Mouse (Mus musculus) heart, embryonic 14.5 days (tissue): Measurements from ENCODE around the gene Sdk2. TPM values are rescaled to one million over a fixed set of nuclear protein-coding genes. Genes with fewer than 3 reads are reported as not detected.

Source experiments
- ATAC-seq: fragments of 200-750 bp; cut with Nextera tagmentation; 2 replicates; pipeline ENCODE4 v1.8.0; 2017; ENCODE audit warnings: low read depth, moderate TSS enrichment; ENCODE audit not compliant: insufficient number of reproducible peaks, insufficient read depth, low FRiP score
- H3K27ac ChIP-seq, 2 experiments: fragments of 200-500 bp in 1 of 2; fragments of 300-500 bp in 1 of 2; sonication (generic) in 1 of 2; replicated peaks in 1 of 2; 2 replicates each; pipeline ENCODE4 v1.5.1; 2012 to 2014; ENCODE audit warnings: low read depth in 2 of 2, low read length in 2 of 2, control low read depth in 1 of 2, mild to moderate bottlenecking in 1 of 2, mixed read lengths in 1 of 2; ENCODE audit not compliant: control insufficient read depth in 1 of 2, insufficient read depth in 1 of 2
- H3K27me3 ChIP-seq: fragments of 300-500 bp; sonication (generic); 2 replicates; pipeline ENCODE4 v1.6.1; 2014; ENCODE audit warnings: mild to moderate bottlenecking, low read length, control low read depth; ENCODE audit not compliant: control insufficient read depth, insufficient read depth
- H3K36me3 ChIP-seq: fragments of 300-500 bp; sonication (generic); 2 replicates; pipeline ENCODE4 v1.6.1; 2014; ENCODE audit warnings: mild to moderate bottlenecking, control low read depth, low read length, mixed read lengths; ENCODE audit not compliant: control insufficient read depth, insufficient read depth
- H3K4me1 ChIP-seq, 2 experiments: fragments of 200-500 bp in 1 of 2; fragments of 300-500 bp in 1 of 2; sonication (generic) in 1 of 2; 2 replicates each; pipeline ENCODE4 v1.6.1; 2012 to 2014; ENCODE audit warnings: low read length in 2 of 2, control low read depth in 1 of 2, mixed read lengths in 1 of 2; ENCODE audit not compliant: control insufficient read depth in 2 of 2, insufficient read depth in 2 of 2
- H3K4me2 ChIP-seq: fragments of 300-500 bp; sonication (generic); 2 replicates; pipeline ENCODE4 v1.6.1; 2014; ENCODE audit warnings: mild to moderate bottlenecking, low read length
- H3K4me3 ChIP-seq, 2 experiments: fragments of 200-500 bp in 1 of 2; fragments of 300-500 bp in 1 of 2; sonication (generic) in 1 of 2; 2 replicates each; pipeline ENCODE4 v1.5.1; 2012 to 2014; ENCODE audit warnings: low read length in 2 of 2, mild to moderate bottlenecking in 2 of 2, control low read depth in 1 of 2, low read depth in 1 of 2, moderate library complexity in 1 of 2; ENCODE audit not compliant: control insufficient read depth in 1 of 2, insufficient read depth in 1 of 2
- H3K9ac ChIP-seq: fragments of 300-500 bp; sonication (generic); 2 replicates; pipeline ENCODE4 v1.6.1; 2014; ENCODE audit warnings: mild to moderate bottlenecking, low read length
- H3K9me3 ChIP-seq: fragments of 300-500 bp; sonication (generic); 2 replicates; pipeline ENCODE4 v1.6.1; 2016; ENCODE audit warnings: low read length, control low read depth; ENCODE audit not compliant: control insufficient read depth
- WGBS: fragments of 180-500 bp; shearing (Covaris S2); extraction: QIAGEN DNeasy Blood & Tissue Kit; methylation state at CpG from one replicate; pipeline ENCODE4 v1.1.7; 2014; 5-methylcytosine and 5-hydroxymethylcytosine counted together
- polyA plus RNA-seq: library from polyadenylated mRNA; unstranded; fragments of >200 nt; fragmentation: Nextera tagmentation; extraction: Ambion mirVana; gene quantifications from 2 replicates; pipeline ENCODE4 v1.2.1, GENCODE M21; 2014

Gene Sdk2
- polyA plus RNA-seq, 1 experiment from 2014 or later = 2.4 TPM

DNA sequence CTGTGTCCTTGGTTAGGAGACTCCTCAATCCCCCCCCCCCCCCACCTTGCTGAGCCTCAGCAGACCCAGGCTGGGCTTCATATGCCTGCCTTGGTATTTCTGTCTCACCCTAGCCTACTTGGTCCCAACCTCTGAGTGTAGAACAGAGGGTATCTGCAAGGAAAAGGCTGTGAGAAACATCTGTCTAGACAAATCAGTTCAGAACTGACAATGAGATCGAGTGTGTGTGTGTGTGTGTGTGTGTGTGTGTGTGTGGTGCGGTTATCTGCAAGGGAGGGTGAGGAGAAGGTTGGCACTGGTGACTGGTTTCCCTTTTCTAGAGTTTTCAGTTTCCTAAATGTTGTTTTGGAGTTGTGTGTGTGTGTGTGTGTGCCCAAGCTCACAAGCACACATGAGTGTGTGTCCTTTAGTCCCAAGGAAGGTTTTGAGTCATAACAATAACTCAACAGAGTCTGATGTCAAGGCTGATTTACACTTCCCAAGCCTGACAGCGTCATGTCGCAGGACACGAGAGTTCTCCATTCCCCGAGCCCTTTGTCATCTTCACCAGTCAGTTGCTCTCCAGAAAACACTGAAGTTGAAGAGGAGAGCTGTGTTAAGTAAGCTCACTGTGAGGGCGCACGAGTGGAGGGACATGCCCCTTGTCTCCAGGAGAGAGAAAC, 304.6 kb downstream of the Sdk2 start:
- WGBS = 72% methylated on average over 8 of the region's 8 CpGs
- H3K27ac ChIP-seq = no peak overlapping the region
- no peaks in the 10 kb centered on the region for H3K9me3 ChIP-seq
- H3K4me2 ChIP-seq = no peak overlapping the region
- ATAC-seq = no peak
- no peak overlapping the region for H3K4me3 ChIP-seq
- H3K9ac ChIP-seq = no peak overlapping the region
- H3K4me1 ChIP-seq = peaks cover 14 to 20% of the 10 kb centered on the region in 2 experiments
- H3K36me3 ChIP-seq = no peaks in the 10 kb centered on the region
- no peaks in the 10 kb centered on the region for H3K27me3 ChIP-seq

DNA sequence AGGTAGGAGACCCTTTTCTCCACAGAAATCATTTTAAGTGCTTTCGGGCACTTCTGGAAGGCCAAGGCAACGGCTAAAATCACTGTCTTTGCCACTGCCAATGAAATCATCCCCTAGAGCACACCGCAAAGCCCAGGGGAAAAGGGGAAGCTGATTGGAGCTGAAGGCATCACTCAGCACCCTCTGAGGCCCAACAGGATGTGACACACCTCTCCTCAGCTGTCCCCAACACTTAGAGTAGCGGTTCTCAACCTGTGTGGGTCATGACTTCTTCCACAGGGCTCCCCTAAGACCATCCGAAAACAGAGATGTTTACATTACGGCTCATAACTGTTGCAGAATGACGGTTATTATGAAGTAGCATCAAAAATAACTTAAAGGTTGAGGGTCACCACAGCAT, 305.2 kb downstream of the Sdk2 start:
- WGBS = 71% methylated on average over 7 of the region's 7 CpGs
- no peaks in the 10 kb centered on the region for H3K36me3 ChIP-seq
- H3K4me2 ChIP-seq = no peak overlapping the region
- peaks cover 8 to 13% of the 10 kb centered on the region in 2 experiments for H3K4me1 ChIP-seq
- ATAC-seq = no peak
- H3K27me3 ChIP-seq = no peaks in the 10 kb centered on the region
- H3K9me3 ChIP-seq = no peaks in the 10 kb centered on the region
- no peak overlapping the region for H3K27ac ChIP-seq
- H3K4me3 ChIP-seq = no peak overlapping the region
- no peak overlapping the region for H3K9ac ChIP-seq

DNA sequence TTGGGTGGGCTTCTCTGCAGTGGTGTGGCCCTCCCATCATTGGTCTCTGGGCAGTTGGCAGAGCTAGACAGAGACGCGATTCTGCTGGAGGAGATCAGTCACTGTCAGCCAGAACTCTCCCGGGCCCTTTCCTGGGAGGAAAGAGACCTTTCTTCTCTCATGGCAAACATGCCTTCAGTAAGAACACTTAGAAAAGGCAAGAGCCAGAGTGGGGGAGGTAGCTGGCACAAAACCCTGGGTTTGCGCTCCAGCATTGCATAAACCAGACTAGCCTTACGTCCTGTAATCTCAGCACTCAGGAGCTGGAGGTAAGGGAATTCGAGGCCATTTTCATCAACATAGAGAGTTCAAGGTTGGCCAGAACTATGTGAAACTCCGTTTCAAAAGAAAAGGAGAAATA, 306.4 kb downstream of the Sdk2 start:
- no peak overlapping the region for H3K4me3 ChIP-seq
- no peak overlapping the region for H3K4me2 ChIP-seq
- no peaks in the 10 kb centered on the region for H3K9me3 ChIP-seq
- H3K36me3 ChIP-seq = no peaks in the 10 kb centered on the region
- no peak for ATAC-seq
- H3K4me1 ChIP-seq = peaks cover 0 to 4% of the 10 kb centered on the region in 2 experiments; a peak in 1 of 4 replicates
- no peak overlapping the region for H3K9ac ChIP-seq
- 61% methylated on average over 7 of the region's 7 CpGs for WGBS
- H3K27ac ChIP-seq = no peak overlapping the region
- no peaks in the 10 kb centered on the region for H3K27me3 ChIP-seq

DNA sequence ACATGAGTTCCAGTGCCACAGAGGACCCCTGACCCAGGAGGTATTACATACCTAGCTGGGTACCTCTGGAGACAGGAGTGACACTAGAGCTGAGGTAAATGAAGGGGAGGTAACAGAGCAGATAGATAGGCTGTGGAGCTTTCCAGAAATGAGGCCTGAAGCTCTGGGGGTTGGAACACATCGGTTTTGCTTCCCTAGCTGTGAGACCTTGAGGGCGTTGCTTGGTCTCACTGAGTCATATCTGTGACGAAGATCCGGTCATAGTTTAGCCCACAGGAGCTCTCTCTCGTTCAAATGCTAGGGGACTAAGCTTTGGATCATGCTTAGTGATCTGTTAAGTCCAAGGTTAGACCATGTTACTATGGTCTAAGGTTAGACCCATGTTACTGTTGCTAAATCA, 308.0 kb downstream of the Sdk2 start:
- H3K27ac ChIP-seq = no peak overlapping the region
- H3K4me2 ChIP-seq = no peak overlapping the region
- peaks cover 0 to 4% of the 10 kb centered on the region in 2 experiments; a peak in 1 of 4 replicates for H3K4me1 ChIP-seq
- no peak for ATAC-seq
- 89% methylated on average over 5 of the region's 5 CpGs for WGBS
- H3K36me3 ChIP-seq = no peaks in the 10 kb centered on the region
- no peak overlapping the region for H3K9ac ChIP-seq
- H3K27me3 ChIP-seq = no peaks in the 10 kb centered on the region
- no peaks in the 10 kb centered on the region for H3K9me3 ChIP-seq
- no peak overlapping the region for H3K4me3 ChIP-seq

DNA sequence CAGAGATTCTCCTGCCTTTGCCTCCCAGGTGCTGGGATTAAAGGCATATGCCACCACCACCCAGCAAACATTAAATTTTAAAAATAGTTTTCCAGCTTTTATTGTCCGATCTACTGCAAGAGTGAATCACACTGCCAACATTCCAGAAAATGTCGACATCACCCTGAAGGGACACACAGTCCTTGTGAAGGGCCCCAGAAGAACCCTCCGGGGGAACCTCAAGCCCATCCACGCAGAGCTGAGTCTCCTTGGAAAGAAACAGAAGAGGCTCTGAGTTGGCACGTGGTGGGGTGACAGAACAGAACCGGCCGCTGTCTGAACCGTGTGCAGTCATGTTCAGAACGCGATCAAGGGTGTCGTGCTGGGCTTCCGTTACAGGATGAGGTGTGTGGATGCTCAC, 310.3 kb downstream of the Sdk2 start:
- no peak overlapping the region for H3K9ac ChIP-seq
- 95% methylated on average over 12 of the region's 12 CpGs for WGBS
- H3K9me3 ChIP-seq = no peaks in the 10 kb centered on the region
- H3K36me3 ChIP-seq = no peaks in the 10 kb centered on the region
- H3K27me3 ChIP-seq = no peaks in the 10 kb centered on the region
- no peak overlapping the region for H3K27ac ChIP-seq
- H3K4me1 ChIP-seq = peaks cover 4 to 6% of the 10 kb centered on the region in 2 experiments; a peak in 3 of 4 replicates
- no peak for ATAC-seq
- no peak overlapping the region for H3K4me3 ChIP-seq
- no peak overlapping the region for H3K4me2 ChIP-seq

DNA sequence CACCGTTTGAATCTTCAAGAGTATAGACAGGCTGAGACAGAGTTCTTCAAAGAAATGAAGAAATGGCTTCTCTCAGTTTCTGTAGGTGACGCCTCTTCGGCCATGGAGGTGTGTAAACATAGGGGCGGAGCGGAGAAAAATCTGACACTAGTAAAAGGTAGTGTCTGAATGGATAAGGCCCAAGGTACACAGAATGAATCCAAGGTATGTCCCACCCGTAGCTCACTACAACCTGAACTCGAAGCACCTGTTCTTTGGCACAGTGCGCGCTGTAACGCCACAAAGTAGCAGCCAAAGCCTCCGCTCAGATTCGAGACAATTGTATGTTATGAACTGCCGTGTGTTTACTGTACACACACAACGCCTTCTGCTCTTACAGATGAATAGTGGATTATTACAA, 311.0 kb downstream of the Sdk2 start:
- Histone ChIP-seq H3K9ac (no peak overlapping the region), H3K36me3 (no peaks in the 10 kb centered on the region), H3K4me2 (no peak overlapping the region), H3K4me3 (no peak overlapping the region), H3K27me3 (no peaks in the 10 kb centered on the region), H3K27ac (no peak overlapping the region), H3K4me1 (peaks cover 4 to 6% of the 10 kb centered on the region in 2 experiments; a peak in 3 of 4 replicates), H3K9me3 (no peaks in the 10 kb centered on the region)
- no peak for ATAC-seq
- WGBS = 88% methylated on average over 14 of the region's 14 CpGs

DNA sequence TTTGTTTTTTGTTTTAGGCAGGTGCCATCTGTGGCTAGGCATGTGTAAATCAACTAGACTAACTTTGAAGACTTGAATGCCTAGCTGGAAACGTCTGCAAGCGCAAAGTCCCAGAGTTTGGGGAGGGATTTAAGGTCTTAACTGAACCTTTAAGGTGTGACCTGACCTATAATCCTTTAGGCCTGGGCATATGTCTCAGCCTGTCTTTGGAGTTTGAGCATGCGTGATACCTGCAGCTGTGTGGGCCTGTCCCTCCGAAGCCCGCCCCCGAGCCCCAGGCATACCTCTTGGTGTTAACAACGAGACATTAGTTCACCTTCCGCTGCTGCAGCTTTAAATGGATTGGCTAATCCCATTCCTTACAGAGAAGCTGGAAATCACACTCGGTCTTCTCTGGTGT, 312.0 kb downstream of the Sdk2 start:
- Histone ChIP-seq H3K27me3 (no peaks in the 10 kb centered on the region), H3K9ac (no peak overlapping the region), H3K4me1 (peaks cover 7 to 14% of the 10 kb centered on the region in 2 experiments), H3K4me3 (no peak overlapping the region), H3K36me3 (no peaks in the 10 kb centered on the region), H3K9me3 (no peaks in the 10 kb centered on the region), H3K27ac (no peak overlapping the region), H3K4me2 (no peak overlapping the region)
- no peak for ATAC-seq
- 50% methylated on average over 9 of the region's 9 CpGs for WGBS
